Mouse (Mus musculus) intestine, embryonic 15.5 days (tissue): ENCODE data around the gene Fto. TPM values are rescaled to one million over a fixed set of nuclear protein-coding genes. Genes with fewer than 3 reads are reported as not detected.
A peak's percentile ranks its signal among the peaks of the same experiment; 100 is the strongest.

Experiments used
- ATAC-seq: fragments of 200-750 bp; cut with Nextera tagmentation; 2 replicates; pipeline ENCODE4 v1.8.0; 2017; ENCODE audit warnings: moderate TSS enrichment, moderate library complexity
- H3K27ac ChIP-seq: fragments of 300-500 bp; sonication (generic); 2 replicates; pipeline ENCODE4 v1.5.1; 2015; ENCODE audit warnings: mild to moderate bottlenecking, inconsistent platforms
- H3K27me3 ChIP-seq: fragments of 300-500 bp; sonication (generic); replicated peaks from 2 replicates; pipeline ENCODE4 v1.6.1; 2015; ENCODE audit warnings: inconsistent platforms
- H3K36me3 ChIP-seq: fragments of 300-500 bp; sonication (generic); 2 replicates; pipeline ENCODE4 v1.6.1; 2015; ENCODE audit warnings: inconsistent platforms
- H3K4me1 ChIP-seq: fragments of 300-500 bp; sonication (generic); replicated peaks from 2 replicates; pipeline ENCODE4 v1.6.1; 2015; ENCODE audit warnings: inconsistent platforms
- H3K4me2 ChIP-seq: fragments of 300-500 bp; sonication (generic); replicated peaks from 2 replicates; pipeline ENCODE4 v1.6.1; 2015; ENCODE audit warnings: mild to moderate bottlenecking, inconsistent platforms
- H3K4me3 ChIP-seq: fragments of 300-500 bp; sonication (generic); replicated peaks from 2 replicates; pipeline ENCODE4 v1.5.1; 2015; ENCODE audit warnings: inconsistent platforms
- H3K9ac ChIP-seq: fragments of 300-500 bp; sonication (generic); 2 replicates; pipeline ENCODE4 v1.6.1; 2015; ENCODE audit warnings: inconsistent platforms
- H3K9me3 ChIP-seq: fragments of 300-500 bp; sonication (generic); 2 replicates; pipeline ENCODE4 v1.6.1; 2016; ENCODE audit warnings: inconsistent platforms
- WGBS: fragments of 180-500 bp; shearing (Covaris S2); methylation state at CpG from one replicate; pipeline ENCODE4 v1.1.7; 2015; 5-methylcytosine and 5-hydroxymethylcytosine counted together
- polyA plus RNA-seq: library from polyadenylated mRNA; unstranded; fragments of >200 nt; fragmentation: Nextera tagmentation; extraction: Ambion mirVana; gene quantifications from 2 replicates; pipeline ENCODE4 v1.2.1, GENCODE M21; 2015

Gene Fto
- polyA plus RNA-seq, 1 experiment from 2014 or later: 59.7 TPM

- WGBS: 33% methylated on average over 3 of the region's 3 CpGs
- Histone ChIP-seq H3K4me1 (0 out of 2 replicates have a peak, but pooled peaks cover under 1% of the 10 kb centered on the region), H3K4me3 (no peak overlapping the region), H3K27ac (no peak overlapping the region), H3K9me3 (no peaks in the 10 kb centered on the region), H3K4me2 (no peak overlapping the region), H3K27me3 (no peaks in the 10 kb centered on the region), H3K36me3 (no peaks in the 10 kb centered on the region), H3K9ac (no peak overlapping the region)
- no peak for ATAC-seq
Measured at GRCm38 (mm10) chr8:91575576-91575975, 262.3 kb downstream of the Fto start.

DNA sequence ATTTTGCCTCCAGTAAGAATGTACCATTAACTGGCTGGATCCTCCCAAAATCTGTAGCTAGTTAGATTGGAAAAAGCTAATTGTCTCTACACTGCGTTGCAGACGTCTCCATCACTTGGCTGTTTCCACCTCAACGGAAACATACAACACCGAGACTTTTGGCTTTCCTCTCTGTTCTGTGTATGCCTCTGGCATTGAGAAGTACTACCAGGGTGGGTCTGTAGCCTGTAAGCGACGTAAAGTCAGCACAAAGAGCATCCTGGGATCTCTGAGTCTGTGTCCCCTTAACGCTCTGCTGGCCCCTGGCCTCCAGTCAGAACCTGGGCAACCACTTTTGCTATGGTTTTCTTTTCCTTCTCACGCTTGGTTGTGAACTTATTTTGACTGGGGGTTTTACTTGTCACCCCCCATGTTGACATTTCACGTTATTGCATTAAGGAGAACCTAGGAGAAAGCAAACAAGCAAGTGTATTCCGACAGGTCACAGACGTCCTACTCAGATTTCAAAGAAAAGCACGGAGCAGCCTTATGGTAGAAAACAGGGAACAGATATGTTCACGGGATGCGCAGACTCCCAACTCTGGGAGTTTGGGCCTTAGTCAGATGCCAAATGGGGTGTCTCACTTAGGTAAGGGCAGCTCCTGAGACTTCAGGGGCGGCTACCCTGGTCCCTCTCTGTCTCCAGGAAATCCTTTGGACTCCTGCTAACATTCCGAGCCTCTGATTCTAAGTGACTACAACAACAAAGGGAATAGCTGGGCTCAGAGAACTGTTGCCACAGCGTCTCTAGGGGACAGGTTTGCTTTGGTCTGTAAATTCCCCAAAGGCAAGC, 263.0 kb downstream of the Fto start:
- Histone ChIP-seq H3K27ac (no peak overlapping the region), H3K4me3 (no peak overlapping the region), H3K9me3 (no peaks in the 10 kb centered on the region), H3K4me1 (no peaks in the 10 kb centered on the region), H3K4me2 (no peak overlapping the region), H3K9ac (no peak overlapping the region), H3K27me3 (no peaks in the 10 kb centered on the region), H3K36me3 (no peaks in the 10 kb centered on the region)
- 55% methylated on average over 17 of the region's 17 CpGs for WGBS
- no peak for ATAC-seq

- Histone ChIP-seq H3K4me1 (no peaks in the 10 kb centered on the region), H3K27me3 (no peaks in the 10 kb centered on the region), H3K36me3 (no peaks in the 10 kb centered on the region), H3K4me3 (no peak overlapping the region), H3K27ac (no peak overlapping the region), H3K4me2 (no peak overlapping the region), H3K9me3 (no peaks in the 10 kb centered on the region), H3K9ac (no peak overlapping the region)
- no peak for ATAC-seq
- 73% methylated on average over 6 of the region's 6 CpGs for WGBS
Measured at GRCm38 (mm10) chr8:91576918-91577241, 263.6 kb downstream of the Fto start.

GRCm38 (mm10) chr8:91577605-91578004, 264.3 kb downstream of the Fto start:
- Histone ChIP-seq H3K4me2 (no peak overlapping the region), H3K9me3 (no peaks in the 10 kb centered on the region)
- WGBS: 93% methylated on average over 3 of the region's 3 CpGs

GRCm38 (mm10) chr8:91584620-91585415, 271.5 kb downstream of the Fto start:
- Histone ChIP-seq H3K4me1 (no peaks in the 10 kb centered on the region), H3K36me3 (no peaks in the 10 kb centered on the region), H3K27ac (no peak overlapping the region), H3K4me2 (no peak overlapping the region), H3K9ac (no peak overlapping the region), H3K4me3 (no peak overlapping the region), H3K9me3 (no peaks in the 10 kb centered on the region), H3K27me3 (no peaks in the 10 kb centered on the region)
- no peak for ATAC-seq
- WGBS: 72% methylated on average over 11 of the region's 11 CpGs

More at GRCm38 (mm10) chr8:91577605-91578004, 264.3 kb downstream of the Fto start:
- Histone ChIP-seq H3K4me1 (no peaks in the 10 kb centered on the region), H3K9ac (no peak overlapping the region), H3K36me3 (no peaks in the 10 kb centered on the region), H3K27me3 (no peaks in the 10 kb centered on the region), H3K4me3 (no peak overlapping the region), H3K27ac (no peak overlapping the region)
- no peak for ATAC-seq

GRCm38 (mm10) chr8:91592436-91593105, 279.2 kb downstream of the Fto start:
- no peaks in the 10 kb centered on the region for H3K27me3 ChIP-seq
- no peak overlapping the region for H3K9ac ChIP-seq
- 0 out of 2 replicates have a peak, but pooled peaks cover 3% of the 10 kb centered on the region for H3K4me1 ChIP-seq
- no peaks in the 10 kb centered on the region for H3K9me3 ChIP-seq
- no peak overlapping the region for H3K27ac ChIP-seq
- H3K36me3 ChIP-seq: no peaks in the 10 kb centered on the region
- no peak overlapping the region for H3K4me3 ChIP-seq
- no peak for ATAC-seq
- 31% methylated on average over 10 of the region's 10 CpGs for WGBS
- peak overlapping the region; percentile 25; the same call in 1 of the 2 replicates for H3K4me2 ChIP-seq

- Histone ChIP-seq H3K27me3 (no peaks in the 10 kb centered on the region), H3K9ac (no peak overlapping the region), H3K36me3 (no peaks in the 10 kb centered on the region), H3K4me1 (0 out of 2 replicates have a peak, but pooled peaks cover 3% of the 10 kb centered on the region), H3K4me3 (no peak overlapping the region), H3K27ac (no peak overlapping the region), H3K9me3 (no peaks in the 10 kb centered on the region), H3K4me2 (no peak overlapping the region)
- ATAC-seq: no peak
- WGBS: 29% methylated on average over 12 of the region's 12 CpGs
Measured at GRCm38 (mm10) chr8:91593202-91593781, 280.0 kb downstream of the Fto start.

DNA sequence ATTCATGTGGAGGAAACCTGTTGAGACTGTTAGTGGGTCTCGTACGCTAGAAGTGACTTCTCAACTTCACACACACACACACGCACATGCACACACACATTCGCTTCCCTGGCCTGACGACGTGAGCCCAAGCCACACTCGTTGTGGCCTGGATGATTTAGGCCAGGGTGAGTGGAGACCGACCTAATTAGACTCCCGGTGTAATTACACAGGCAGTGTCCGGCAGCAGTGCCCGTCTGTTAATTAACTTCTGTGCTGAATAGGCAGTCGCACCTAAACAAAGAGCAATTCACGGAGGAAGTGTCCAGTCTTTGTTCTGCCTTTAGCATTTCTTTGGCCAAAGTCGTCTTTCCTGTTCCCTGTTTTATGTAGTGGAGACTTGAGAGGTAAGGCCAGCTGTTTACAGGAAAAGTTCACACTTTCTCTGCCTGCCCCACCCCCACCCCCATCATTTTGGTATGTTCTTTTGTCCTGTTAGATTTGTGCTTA, 286.1 kb downstream of the Fto start:
- Histone ChIP-seq H3K4me1 (no peaks in the 10 kb centered on the region), H3K9ac (no peak overlapping the region), H3K9me3 (no peaks in the 10 kb centered on the region), H3K4me3 (no peak overlapping the region), H3K36me3 (no peaks in the 10 kb centered on the region), H3K27me3 (no peaks in the 10 kb centered on the region), H3K4me2 (no peak overlapping the region), H3K27ac (no peak overlapping the region)
- no peak for ATAC-seq
- 68% methylated on average over 14 of the region's 14 CpGs for WGBS

DNA sequence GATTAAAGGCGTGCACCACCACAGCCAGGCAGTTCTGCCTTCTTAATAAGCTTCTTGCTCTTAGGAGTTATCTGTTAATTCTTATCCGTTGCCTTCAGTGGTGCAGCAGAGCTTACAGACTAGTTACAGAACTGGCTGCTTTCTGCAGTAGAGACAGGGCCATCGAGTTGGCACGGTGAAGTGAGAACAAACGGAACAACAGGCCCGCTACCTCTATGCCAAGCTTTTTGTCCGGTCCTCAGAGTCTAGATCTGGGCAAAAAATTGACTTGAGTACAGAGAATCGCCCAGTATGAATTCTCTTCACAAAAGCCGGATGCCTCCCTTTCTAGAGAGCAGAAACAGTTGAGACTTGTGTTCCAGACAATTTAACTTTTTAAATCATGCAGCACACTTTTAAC, 290.4 kb downstream of the Fto start:
- no peaks in the 10 kb centered on the region for H3K27me3 ChIP-seq
- no peaks in the 10 kb centered on the region for H3K4me1 ChIP-seq
- H3K27ac ChIP-seq: no peak overlapping the region
- ATAC-seq: no peak
- 95% methylated on average over 9 of the region's 9 CpGs for WGBS
- H3K36me3 ChIP-seq: no peaks in the 10 kb centered on the region
- H3K9ac ChIP-seq: no peak overlapping the region
- no peak overlapping the region for H3K4me2 ChIP-seq
- H3K9me3 ChIP-seq: no peaks in the 10 kb centered on the region
- no peak overlapping the region for H3K4me3 ChIP-seq

DNA sequence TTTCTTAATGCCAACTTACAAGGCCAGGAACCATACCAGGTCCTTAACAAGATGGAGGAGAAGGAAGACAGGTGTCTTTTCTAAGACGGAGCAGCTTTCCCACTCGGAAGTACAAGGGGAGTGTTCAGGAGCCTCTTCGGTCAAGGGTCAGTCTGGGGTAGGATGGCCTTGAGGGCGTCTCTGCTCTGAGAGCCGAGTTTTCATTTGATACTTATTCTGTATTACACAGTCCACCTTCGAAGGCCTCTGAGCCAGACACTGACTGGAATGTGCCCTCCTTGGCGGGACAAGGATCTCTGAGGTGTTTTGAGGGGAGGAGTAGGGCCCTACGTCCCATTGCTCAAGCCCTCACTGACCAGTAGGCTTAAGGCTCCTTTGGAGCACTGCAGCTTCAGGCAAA, 292.6 kb downstream of the Fto start:
- Histone ChIP-seq H3K27ac (no peak overlapping the region), H3K4me2 (no peak overlapping the region), H3K9ac (no peak overlapping the region), H3K9me3 (no peaks in the 10 kb centered on the region), H3K27me3 (no peaks in the 10 kb centered on the region), H3K4me1 (no peaks in the 10 kb centered on the region; the same call in 1 of the 2 replicates), H3K36me3 (no peaks in the 10 kb centered on the region), H3K4me3 (no peak overlapping the region)
- 60% methylated on average over 8 of the region's 8 CpGs for WGBS
- ATAC-seq: no peak

GRCm38 (mm10) chr8:91607091-91607490, 293.8 kb downstream of the Fto start:
- H3K4me1 ChIP-seq: no peaks in the 10 kb centered on the region; the same call in 1 of the 2 replicates
- no peaks in the 10 kb centered on the region for H3K27me3 ChIP-seq
- no peak overlapping the region for H3K27ac ChIP-seq
- no peak overlapping the region for H3K4me2 ChIP-seq
- H3K4me3 ChIP-seq: no peak overlapping the region
- ATAC-seq: no peak
- 91% methylated on average over 5 of the region's 5 CpGs for WGBS
- no peaks in the 10 kb centered on the region for H3K36me3 ChIP-seq
- no peaks in the 10 kb centered on the region for H3K9me3 ChIP-seq
- H3K9ac ChIP-seq: no peak overlapping the region

DNA sequence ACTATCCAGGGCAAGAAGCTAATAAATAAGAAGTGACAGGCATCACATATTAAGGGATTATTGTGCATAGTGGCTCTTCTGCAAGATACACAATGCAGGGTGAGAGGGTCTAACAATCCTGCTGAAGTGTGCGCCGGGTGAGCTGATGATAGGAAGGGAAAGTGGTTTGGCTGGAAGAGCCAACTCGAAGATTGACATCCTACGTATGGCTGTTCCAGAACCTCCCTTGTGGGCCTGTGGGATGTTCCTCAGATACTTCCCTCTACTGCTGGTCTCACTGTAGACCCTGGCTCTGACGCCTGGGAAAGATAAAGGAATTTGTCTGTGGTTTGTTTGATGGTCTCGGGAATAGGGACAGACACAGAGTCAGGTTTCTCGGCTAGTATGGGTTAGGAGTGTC, 297.9 kb downstream of the Fto start:
- no peak overlapping the region for H3K4me2 ChIP-seq
- no peaks in the 10 kb centered on the region for H3K9me3 ChIP-seq
- H3K4me3 ChIP-seq: no peak overlapping the region
- ATAC-seq: no peak
- no peak overlapping the region for H3K9ac ChIP-seq
- no peaks in the 10 kb centered on the region for H3K27me3 ChIP-seq
- no peaks in the 10 kb centered on the region for H3K36me3 ChIP-seq
- no peak overlapping the region for H3K27ac ChIP-seq
- H3K4me1 ChIP-seq: no peaks in the 10 kb centered on the region; the same call in 1 of the 2 replicates
- WGBS: 56% methylated on average over 7 of the region's 7 CpGs
